Mouse (Mus musculus): ENCODE data around the gene Ehd2.
"Not testable (repeated sequence)": the region's sequence is repeated elsewhere in the genome, so short reads cannot be mapped to it uniquely, and the experiment has no call there.

The Ehd2 gene

DNA sequence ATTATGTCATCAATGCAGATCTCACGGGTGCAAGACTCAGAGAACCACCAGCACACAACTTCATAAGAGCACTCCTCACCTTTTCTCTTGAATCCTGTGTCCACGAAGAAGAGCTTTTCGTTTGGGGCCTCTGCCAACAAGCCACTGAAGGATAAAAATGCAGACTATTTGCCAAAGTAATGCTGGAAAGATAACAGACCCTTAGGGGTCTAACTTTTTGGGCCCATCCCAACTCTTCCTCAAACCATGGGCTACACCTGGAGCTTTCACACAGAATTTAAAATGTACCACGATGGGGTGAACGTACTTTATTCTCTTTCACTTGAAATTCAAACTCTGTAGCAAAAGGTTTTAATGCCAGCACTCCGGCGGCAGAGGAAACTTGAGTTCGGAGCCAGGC lies 22.2 kb downstream of the Ehd2 start:
- DNase-seq, result no peak

GRCm38 (mm10) chr7:15944311-15944710 lies 23.1 kb downstream of the Ehd2 start:
- DNase-seq, result no peak

DNA sequence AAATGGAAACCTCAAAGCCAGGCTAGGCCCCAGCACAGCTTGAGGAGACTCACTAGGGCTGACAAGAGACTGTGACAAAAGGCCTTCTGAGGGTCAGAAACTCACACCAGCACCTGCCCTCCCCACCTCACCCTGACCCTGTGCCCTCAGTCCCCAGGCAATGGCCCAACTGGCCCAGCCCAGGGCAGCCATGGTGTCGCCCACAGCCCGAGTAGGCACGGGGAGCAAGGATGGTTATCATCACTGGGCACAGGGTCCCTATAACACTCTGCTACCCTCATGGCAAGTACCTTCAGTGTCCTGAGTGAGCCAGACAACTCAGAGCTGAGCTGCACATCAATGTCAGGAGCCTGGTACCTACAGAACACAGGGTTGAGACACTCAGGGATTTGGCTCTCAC lies 28.7 kb downstream of the Ehd2 start:
- DNase-seq, result no peak

- DNase-seq, result no peak
Measured at GRCm38 (mm10) chr7:15937491-15937890, 29.9 kb downstream of the Ehd2 start.

DNA sequence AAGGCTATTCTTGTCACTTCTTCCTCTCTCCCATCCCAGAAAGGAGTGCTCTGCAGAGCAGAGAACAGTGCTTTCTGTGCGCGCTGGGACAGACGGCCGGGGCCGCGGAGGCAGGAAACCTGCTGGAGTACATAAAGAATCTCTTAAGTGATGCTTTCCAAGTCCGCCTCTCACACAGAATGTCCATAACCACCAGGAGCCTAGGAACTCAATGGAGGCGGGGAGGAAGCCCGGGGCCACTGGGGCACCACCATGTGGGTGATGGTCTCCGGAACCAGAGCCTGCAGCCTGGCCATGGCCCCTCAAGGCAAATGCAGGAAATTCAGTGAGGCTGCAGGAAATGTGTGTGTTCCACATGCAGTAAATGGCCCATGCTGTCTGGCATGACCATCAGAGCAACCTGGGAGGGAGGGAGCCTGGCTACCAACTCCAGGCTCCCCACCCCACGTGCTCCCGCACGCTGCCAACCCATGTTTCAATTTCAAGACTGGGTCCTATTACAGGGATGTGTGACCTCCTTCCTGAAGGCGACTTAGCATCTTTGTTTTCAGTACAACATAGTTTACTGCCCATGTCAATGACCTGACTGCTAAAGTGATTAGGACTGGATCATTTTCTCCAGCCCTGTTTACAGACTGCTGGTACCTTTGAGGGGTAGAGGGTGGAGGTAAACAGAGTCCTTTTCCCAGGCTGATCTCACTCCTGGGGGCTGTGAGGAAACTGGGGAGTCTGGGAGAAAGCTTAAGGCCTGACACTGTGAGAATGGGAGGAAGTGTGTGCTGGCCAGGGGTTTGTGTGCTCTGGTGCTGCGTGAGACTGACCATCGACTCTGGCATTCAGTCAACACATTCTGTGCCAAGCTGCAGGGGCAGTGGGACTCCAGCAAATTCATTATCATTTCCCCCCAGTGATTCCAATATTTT lies 33.7 kb downstream of the Ehd2 start:
- DNase-seq, result no peak

DNA sequence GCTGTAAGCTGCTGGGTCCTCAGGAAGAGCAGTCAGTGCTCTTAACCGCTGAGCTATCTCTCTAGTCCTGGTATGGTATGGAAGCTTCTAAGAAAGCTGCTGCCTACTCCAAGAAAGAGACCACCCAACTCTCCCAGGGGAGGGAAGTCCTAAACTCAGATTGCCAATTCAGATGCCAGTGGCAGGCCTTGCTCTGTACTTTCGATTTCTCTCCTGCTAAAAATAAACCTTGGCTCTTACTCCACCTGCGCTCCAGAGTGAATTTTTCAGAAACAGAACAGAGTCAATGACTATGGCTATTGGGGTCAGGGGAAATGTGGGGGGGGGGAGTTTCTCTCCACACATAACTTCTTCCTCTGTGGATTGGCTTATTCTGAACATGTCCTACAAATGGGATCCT lies 35.7 kb downstream of the Ehd2 start:
- no peak for DNase-seq

GRCm38 (mm10) chr7:15930543-15930942 lies 36.8 kb downstream of the Ehd2 start:
- no peak for DNase-seq

GRCm38 (mm10) chr7:15929910-15930309 lies 37.5 kb downstream of the Ehd2 start:
- DNase-seq, result peak; percentile 67

DNA sequence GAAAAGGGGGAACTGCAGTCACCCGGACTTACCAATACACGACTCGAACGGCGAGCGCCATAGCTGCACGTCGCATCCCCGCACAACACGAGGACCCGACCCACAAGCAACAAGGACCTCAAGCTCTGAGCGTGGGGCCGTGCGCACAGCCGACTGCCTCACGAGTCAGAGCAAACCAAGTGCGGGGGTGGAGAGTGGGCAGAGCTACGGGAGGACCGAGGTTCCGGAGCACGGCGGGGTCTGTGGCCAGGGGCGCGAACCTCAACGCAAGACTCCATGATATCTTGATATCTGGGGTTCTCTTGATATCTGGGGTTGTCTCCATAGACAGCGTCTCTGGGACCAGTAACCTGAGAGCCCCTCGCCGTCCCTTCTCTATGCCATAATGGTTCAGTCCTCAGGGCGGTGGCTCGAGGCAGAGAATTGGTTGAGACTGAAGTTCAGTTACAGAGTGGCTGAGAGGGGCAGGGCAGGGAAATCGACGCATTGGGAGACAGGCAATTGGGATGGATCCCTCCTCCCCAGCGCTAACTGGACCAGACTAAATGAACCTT lies 45.1 kb downstream of the Ehd2 start, which contains the start of gene Selenow:
Gene Selenow (minus strand): TSS at position 183 of the 554 bp plus-strand sequence.
- peak; percentile 93 for DNase-seq

DNA sequence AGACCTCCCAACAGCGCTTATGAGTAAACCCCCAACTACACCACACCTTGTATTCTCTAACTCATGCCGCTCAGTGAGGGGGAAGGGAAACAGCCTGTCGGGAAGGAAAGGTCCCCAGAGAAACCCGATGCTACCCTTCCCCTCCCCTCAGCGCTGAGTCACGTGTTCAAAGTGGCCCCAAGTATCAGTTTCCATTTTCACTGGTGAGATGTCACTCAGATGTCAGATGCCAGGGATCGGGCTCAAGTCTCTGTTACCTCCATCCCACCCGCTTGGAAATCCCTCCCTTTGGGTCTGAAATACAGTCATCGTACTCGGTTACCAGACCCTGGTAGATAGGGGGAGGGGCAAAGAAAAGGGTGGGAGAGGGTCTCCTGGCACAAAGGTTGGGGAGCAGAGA lies 45.6 kb downstream of the Ehd2 start:
- DNase-seq, result peak; percentile 60

DNA sequence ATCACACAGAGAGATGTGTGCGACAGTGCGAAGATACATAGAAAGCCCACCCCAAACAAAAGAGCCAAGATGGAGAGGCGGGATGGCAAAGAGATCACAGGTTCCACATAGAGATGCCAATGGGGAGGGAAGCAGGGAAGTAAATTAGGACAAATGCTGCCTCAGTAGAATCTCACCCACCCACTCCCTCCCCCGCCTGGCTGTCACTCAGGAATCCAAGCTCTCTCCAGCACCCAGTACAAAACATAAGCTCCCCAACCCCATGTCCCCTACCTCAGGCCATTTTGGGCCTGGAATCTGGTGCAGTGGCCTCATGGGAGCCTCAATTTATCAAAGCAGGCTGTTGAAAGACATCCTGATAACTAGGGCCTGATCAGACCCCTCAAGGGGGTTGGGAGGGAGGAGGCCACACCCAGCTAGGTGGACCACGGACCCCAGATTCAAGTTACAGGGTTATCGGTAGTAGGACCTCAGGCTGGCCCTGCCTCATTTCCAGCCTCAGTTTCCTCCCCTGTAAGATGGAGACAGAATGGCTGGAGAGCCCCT lies 46.6 kb downstream of the Ehd2 start:
- DNase-seq, result no peak

DNA sequence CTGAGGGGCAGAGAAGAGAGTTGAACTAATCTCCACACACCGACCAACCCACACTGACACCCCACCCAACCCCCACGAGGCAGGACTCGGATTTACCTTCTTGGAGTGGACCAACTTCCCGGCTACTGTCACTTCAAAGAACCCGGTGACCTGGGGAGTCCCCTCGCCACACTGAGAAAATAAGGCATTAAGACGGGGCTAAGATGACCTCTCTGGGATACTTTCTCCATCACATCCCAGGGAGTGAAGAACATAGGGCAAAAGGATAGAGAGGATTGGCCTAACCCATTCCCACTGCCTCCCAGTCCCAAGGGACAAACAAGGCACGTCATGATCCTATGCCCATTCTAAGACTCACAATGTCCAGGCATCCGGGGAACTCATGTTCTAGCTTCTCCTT lies 47.4 kb downstream of the Ehd2 start:
- DNase-seq, result no peak

- no peak for DNase-seq
Measured at GRCm38 (mm10) chr7:15918371-15918770, 49.0 kb downstream of the Ehd2 start.

- no peak for DNase-seq
Measured at GRCm38 (mm10) chr7:15916996-15917395, 50.4 kb downstream of the Ehd2 start.

DNA sequence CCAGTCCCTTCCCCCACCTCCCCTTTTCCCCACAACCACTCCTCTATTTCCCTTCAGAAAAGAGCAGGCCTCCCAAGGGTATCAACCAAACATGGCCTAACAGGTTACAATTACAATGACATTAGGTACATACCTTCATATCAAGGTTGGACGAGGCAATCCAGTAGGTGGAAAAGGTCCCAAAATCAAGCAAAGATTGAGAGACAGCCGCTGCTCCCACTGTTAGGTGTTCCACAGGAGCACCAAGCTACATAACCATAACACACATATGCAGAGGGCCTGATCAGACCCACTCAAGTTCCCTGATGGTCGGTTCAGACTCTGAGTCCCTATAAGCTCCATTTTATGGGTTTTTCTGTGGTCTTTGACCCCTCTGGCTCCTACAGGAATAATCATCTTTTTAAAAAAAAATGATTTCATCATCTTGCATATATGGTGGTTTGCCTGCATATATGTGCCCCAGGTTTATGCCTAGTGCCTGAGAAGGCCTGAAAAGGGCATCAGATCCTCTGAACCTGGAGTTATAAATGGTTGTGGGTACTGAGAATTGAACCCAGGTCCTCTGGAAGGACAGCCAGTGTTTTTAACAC lies 51.1 kb downstream of the Ehd2 start:
- no peak for DNase-seq

GRCm38 (mm10) chr7:15915695-15916094 lies 51.7 kb downstream of the Ehd2 start:
- not testable (repeated sequence) for DNase-seq

GRCm38 (mm10) chr7:15914751-15915150 lies 52.6 kb downstream of the Ehd2 start:
- DNase-seq, result no peak

- DNase-seq, result peak; percentile 54
Measured at GRCm38 (mm10) chr7:15914252-15914651, 53.1 kb downstream of the Ehd2 start.

DNA sequence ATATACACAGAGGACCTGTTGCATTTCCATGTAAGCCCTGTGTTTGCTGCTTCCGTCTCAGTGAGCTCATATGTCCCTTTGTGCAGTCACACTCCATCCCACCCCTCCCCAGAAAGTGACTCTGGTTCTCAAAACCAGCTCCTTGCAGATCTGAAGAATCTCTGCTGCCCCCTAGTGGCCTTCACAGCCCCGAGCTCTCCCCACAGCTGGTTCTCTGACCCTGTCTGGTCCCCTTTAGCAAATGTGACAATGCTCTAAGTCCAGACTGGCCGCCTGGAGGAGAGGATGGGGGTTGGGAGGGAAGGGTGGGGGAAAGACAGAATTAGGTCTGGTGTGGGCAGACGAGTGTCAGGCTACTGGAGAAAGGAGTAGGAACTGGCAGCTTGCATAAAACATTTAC lies 55.2 kb downstream of the Ehd2 start:
- peak; percentile 80 for DNase-seq

DNA sequence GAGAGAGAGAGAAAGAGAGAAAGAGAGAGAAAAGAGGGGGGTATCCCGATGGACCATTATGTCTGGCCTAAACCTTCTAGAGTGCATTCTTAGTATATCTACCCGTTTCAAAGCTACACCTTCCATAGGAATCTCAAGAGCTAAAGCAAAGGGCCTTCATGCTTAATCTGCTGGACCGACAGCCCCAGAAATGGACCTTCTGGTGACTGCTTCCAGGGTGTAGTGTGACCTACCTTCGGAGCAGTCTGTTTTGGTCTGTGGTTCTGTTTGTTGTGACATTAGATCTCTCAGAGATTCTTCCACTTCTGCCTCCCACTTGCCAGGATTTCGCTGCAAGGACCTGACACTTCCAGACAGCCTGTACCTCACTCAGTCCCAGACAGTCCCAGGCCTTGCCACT lies 56.8 kb downstream of the Ehd2 start:
- DNase-seq, result no peak

GRCm38 (mm10) chr7:15907971-15908590 lies 59.3 kb downstream of the Ehd2 start:
- no peak for DNase-seq

DNA sequence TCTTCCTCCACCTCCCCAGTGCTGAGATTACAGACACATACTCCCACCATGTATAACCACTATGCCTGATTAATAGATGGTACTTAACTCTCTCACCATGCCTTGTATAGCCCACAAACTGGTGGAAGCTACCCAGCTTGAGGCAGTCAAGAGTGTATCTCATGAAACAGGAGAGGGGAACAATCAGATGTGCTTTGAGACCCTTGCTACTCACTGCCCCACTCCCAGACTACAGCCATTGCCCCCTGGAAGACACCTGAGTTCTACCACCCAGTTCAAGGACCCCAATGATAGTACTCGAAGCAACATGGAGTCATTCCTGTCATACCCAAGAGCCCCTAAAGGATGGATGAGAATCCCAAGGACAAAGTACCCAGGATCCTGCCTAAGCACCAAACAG lies 60.8 kb downstream of the Ehd2 start:
- no peak for DNase-seq

GRCm38 (mm10) chr7:15905861-15906260 lies 61.5 kb downstream of the Ehd2 start:
- DNase-seq, result no peak

Data from thymus, postnatal 14 days (tissue).